Mouse (Mus musculus) lung, adult 2 months (tissue): ENCODE data around the gene Cpm.

ENCODE experiments used
- CTCF ChIP-seq: fragments of 200-500 bp; IDR thresholded peaks from 2 replicates; pipeline ENCODE4 v1.5.1; 2011; ENCODE audit warnings: mild to moderate bottlenecking, low read length, control low read depth; ENCODE audit not compliant: insufficient read depth
- POLR2A ChIP-seq: fragments of 200-500 bp; IDR thresholded peaks from 2 replicates; pipeline ENCODE4 v1.6.1; 2011; ENCODE audit warnings: low read depth, mild to moderate bottlenecking, control low read depth, low read length, borderline replicate concordance; ENCODE audit errors: extremely low read depth

DNA sequence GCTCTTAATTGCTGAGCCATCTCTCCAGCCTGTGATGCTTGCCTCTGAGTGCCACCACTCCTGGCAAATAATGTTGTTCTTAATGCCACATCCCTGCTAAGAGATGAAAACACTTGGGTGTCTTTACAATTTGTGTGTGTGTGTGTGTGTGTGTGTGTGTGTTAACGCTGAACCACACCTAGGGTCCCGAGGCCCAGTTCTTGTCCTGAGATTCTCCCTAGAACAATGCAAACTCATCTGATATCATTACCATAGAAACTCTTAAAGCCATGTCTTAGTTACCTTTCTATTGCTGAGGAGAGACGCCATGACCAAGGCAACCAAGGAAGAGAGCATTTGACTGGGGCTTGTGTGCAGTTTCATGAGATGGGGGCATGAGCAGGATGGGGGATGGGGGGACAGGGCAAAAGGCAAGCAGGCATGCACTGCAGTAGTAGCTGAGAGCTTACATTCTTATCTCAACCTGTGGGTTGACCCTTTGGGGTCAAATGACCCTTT, 84.8 kb downstream of the Cpm start:
- no peak for TF ChIP-seq CTCF
- TF ChIP-seq POLR2A: no peak
